Mouse (Mus musculus): ENCODE results near the gene Dis3. TPM values are rescaled to one million over a fixed set of nuclear protein-coding genes. Genes with fewer than 3 reads are reported as not detected.

Gene Dis3
- polyA plus RNA-seq, 1 experiment from 2014 or later: 37.2 TPM

Other genes starting within 250 kb of the Dis3 start
- 0.46 and 1.5 TPM in 2 replicates for gene Rpl36a-ps1, start 105.5 kb downstream of the Dis3 start, polyA plus RNA-seq (2016; fragmentation: Nextera tagmentation; extraction: Ambion mirVana)
- 92.2 and 95.7 TPM in 2 replicates for gene Mzt1, start 53.6 kb downstream of the Dis3 start, polyA plus RNA-seq (2016; fragmentation: Nextera tagmentation; extraction: Ambion mirVana)
- gene Bora, start 53.5 kb downstream of the Dis3 start, polyA plus RNA-seq (2016; fragmentation: Nextera tagmentation; extraction: Ambion mirVana): 58.1 and 65.2 TPM in 2 replicates
- gene Pibf1, start 346 bp downstream of the Dis3 start, polyA plus RNA-seq (2016; fragmentation: Nextera tagmentation; extraction: Ambion mirVana): 16.4 and 18.5 TPM in 2 replicates
- 1.4 and 2.6 TPM in 2 replicates for gene Klf5, start 198.9 kb upstream of the Dis3 start, polyA plus RNA-seq (2016; fragmentation: Nextera tagmentation; extraction: Ambion mirVana)